Mouse (Mus musculus) thymus, postnatal 10 days (tissue): ENCODE measurements around the gene Mpzl2.
A peak's percentile ranks its signal among the peaks of the same experiment; 100 is the strongest.
"Not testable (repeated sequence)": the region's sequence is repeated elsewhere in the genome, so short reads cannot be mapped to it uniquely, and the experiment has no call there.

Experiments
- DNase-seq, 2 experiments: peaks; one replicate each; pipeline ENCODE4 v3.0.0; 2021; ENCODE audit warnings: low spot score in 2 of 2

Gene Mpzl2

DNA sequence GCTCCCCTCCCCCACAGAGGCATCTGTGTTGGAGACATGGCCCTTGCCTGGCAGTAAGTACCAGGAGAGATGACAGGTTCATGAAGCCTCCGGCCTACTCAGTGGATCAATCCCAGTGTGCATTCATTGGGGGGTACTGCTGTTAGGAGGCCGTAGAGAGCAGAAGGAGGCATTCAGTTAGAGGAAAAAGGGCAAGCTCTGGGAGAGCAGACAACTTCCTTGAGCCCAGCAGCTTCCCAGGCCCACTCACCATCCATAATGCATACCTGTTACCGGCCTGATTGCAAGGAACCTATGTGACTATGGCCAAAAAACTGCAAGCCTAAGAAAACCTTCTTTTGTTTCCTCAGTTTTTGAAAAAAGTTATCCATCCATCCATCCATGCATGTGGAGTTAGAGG is 5.1 kb upstream of the Mpzl2 start:
- DNase-seq, result no peak

DNA sequence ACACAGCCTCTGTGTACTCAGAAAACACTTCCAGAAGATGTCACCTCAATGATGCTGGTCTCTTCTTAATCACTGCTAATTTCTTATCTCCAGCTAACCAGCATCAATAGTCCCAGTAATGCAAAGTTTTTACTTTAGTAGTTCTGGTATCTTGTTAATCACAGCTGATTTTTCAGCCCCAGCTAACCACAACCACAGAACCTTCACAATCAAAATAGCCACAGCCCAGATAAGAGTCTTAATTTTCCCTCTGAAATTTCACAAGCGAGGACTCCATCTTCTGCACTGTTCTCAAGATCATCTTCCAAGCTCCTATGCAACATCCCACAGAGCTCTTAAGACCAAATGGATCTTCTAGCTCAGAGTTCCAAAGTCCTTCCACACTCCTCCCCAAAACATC is 1.8 kb upstream of the Mpzl2 start:
- DNase-seq, result not testable (repeated sequence)

DNA sequence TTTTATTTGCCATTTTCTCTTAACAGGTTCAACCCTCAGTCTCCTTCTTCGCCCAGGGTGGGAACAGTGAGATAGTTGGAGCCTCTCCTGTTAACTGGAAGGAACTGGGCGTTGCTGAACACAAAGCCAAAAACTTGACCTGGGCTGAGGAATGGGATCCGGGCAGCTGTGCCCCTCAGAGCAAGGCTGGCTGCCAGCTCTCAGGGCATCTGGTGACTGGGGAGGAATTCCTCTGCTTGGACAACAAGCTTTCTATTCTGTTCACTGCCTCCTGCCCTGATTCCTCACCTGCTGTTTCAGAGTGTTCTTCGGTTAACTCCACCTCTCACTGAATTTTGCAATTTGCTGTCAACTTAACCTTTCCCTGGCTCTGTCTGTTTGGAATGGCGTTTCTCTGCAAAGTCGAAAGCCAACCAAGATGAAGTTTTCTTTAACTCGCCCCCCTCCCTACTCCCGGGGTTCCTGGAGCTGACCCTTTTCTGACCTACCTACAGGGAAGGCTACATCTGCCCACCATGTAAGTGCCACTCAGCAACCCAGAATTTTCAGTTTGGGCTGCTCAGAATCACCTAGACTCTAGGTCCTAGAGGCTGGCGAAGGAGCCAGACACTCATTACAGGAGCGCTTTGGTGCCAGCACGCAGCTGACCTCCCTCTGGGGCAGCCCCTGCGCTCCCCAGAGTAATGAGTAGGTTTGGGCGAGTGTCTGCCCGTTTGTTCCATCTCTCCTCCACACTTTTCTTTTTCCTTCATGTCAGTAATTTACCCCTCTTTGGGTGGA is 657 bp downstream of the Mpzl2 start:
- no peak for DNase-seq

DNA sequence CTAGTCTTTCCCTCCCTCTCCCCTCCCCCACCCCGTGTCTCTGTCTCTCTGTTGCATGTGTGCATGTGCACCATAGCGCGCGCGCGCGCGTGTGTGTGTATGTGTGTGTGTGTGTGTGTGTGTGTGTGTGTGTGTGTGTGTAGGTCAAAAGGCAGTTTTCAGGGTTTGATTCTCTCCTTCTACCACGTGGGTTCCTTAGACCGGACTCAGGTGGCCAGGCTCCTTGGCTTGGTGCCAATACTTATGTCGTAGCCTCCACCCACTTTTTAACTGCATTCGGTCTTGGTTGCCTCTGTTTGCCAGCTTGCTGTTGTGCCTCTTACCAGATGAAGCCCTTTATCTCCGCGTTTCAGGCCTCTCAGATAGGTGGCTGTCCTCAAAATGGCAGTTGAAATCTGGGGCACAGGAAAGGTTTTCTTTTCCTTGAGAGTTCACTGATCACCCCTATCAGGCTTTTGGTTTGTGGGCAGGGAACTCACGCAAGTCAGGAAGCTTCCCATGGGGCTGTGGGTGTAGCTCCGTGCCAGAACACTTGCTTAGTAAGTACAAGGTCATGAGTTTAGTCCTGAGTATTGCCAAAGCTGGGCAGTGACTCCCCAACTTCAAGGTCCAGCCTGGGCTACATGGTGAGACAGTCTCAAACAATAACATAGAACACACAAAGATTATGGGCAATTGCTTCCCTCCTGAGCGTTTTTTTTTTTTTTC is 1.7 kb downstream of the Mpzl2 start:
- no peak for DNase-seq

DNA sequence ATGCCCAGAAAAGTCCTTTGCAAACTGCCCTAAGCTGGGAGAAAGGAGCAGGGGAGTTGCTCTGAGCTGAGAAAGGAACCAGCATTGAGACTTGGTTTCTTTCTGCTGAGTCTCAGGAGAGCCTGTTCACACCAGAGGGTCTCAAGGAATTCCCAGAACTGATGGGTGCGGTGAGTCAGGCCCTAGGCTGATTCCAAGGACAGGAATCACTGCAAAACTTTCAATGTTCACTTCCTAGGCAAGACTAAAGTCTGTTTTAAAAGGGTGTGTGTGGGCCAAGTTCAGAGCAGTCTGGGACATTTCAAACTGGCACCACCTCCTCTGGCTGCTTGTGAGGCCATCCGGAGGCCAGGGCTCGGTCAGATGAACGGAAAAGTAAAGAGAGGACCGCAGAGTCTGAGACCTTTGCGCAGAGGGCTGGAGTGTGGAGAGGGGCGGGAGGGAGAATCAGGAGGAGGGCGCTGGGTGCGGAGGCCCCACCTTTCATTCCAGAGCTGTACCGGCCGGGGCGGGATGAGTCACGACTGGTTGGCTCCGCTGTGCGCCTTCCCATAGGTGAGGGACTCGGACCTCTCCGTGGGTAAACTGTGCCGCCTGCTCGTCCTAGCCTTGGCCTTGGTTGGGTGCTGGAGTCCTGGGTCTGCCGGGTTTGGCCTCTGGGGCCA is 2.6 kb downstream of the Mpzl2 start:
- DNase-seq, result no peak

DNA sequence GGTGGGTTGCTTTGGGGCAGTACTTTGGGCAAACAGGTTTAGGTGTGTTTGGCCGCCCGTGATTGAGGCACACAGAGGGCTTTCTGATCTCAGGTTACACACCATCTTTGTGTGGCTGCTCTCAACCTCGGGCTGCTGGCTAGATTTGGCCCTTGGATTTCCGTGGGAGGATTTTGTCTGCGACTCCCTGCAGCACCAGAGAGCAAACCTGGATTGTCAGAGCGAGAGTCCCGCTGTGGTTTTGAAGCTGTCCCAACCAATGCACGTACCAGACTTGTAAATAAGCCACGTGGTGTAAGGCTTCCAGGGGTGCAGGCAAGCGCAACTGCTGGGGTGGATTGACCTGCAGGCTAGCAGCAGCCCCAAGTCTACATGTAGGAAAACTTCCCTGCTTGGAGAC is 3.3 kb downstream of the Mpzl2 start:
- DNase-seq, result no peak

DNA sequence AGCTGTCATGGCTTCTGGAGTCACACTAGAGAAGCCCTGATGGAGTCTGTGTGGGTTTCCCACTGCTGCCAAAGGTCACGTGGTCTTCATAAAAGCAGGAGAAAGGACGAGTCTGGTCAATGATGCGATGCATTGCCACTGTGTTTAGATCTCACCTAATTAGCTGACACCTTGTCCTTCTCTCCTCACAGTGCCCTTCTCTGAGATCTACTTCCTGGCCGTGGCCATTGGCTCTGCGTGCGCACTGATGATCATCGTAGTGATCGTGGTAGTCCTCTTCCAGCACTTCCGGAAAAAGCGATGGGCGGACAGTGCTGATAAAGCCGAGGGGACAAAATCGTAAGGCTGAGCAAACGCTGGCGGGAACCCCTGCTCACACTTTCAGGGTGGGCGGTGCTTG is 7.4 kb downstream of the Mpzl2 start:
- no peak for DNase-seq

DNA sequence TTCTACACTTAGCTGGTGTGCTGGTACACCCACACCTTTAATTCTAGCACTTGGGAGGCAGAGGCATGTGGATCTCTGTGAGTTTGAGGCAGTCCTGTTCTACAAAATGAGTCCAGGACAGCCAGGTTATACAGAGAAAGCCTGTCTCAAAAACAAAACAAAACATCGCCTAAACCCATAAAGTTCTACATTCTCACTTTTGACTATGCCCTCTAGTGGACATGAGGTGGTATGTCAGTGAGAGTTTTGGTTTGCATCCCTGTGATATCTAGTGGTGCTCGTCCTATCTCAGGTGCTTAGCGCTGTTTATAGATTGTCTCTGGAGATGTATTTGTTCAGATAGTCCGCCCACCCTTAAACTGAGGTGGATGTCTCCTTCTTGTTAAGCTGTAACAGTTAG is 8.9 kb downstream of the Mpzl2 start:
- DNase-seq, result peak; percentile 28 to 52

DNA sequence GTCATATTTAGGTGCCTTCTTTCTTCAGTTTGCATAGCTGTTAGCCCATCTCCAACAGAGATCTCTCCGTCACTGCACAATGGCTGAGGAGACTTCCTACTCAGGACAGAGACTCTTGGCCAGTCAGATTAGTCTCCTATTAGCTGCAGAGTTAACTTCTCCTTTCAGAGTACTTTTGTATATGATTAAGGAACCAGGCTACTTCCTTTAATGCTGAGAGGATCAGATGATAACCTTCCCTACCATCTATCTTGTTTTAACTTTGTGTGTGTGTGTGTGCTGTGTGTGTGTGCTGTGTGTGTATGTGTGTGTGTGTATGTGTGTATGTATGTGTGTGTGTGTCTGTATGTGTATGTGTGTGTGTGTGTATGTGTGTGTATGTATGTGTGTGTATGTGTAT is 10.1 kb downstream of the Mpzl2 start:
- DNase-seq, result no peak

DNA sequence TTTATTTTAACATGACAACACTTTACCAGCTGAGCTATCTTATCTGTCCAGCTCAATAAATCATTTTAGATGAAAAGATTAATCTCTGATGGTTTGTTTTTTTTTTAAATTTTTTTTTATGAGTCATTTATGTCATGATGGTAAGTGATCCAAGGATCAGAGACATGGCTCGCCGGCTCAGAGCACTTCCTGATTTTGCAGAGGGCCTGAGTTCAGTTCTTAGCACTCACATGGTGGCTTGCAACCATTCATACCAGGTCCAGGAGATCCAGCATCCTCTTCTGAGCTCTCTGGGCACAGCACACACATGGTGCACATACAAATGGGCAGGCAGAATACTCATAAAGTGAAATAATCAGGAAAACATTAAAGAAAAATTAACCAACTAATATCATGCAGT is 10.7 kb downstream of the Mpzl2 start:
- DNase-seq, result no peak

DNA sequence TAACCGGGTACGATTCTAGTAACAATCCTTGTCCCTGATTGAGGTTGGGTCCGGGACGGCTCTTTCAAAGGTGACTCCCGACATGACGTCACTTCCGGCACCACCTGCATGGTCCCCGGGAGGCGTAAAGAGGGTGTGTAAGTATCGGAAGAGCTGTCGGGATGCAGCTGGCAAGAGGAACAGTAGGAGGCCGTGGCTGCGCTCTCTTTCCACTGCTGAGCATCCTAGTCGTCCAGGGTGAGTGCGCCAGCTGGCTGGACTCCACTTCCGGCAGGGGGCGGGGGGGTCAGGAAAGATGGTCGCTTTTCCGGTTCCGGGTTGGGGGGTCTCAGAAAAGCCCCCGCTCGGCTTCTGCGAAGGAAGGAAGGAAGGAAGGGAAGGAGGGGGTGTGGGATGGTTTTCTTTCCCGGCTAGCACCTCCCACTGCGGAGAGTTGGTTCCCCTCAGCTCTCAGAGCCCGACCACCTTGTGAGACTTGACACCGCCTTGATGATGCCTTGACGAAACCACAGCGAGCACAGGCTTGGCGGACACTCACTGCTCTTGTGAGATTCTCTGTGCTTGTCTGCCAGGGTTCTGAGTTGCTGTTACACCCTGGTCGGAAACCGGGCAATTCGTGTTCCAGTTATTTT is 15.6 kb downstream of the Mpzl2 start, which contains the start of gene Mpzl3:
Mpzl3 (plus strand) TSS at position 105 of the 632 bp plus-strand sequence.
- DNase-seq, result peak; percentile 84 to 89

DNA sequence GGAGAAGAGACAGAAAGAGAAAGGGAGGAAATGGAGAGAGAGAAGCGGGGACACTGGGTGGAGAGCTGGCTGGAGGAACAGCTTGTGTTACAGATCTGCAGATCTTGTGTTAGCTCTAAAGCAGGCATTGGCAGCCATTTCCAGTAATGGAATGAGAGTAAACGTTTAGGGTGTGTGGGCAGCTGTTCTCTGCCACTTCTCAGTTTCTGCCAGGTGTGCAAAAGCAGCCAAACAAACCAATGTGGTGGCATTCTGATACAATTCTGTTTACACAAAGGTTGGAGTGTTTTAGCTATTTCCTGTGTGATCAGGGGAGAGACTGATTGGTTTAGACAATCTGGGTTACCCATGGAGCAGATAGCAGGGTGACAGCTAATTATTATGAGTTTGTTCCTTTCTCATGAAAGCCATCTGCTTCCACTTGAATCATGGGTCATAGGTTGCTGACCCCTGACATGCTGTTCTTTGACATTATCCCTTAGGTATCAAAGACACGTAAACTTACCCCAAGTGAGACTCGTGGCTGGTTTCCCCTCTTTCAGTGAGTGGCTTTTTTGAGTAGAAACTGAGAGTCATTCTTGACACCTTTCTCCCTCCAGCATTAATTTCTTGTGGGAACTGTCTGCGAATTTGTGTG is 18.8 kb downstream of the Mpzl2 start:
- peak; percentile 41 to 50 for DNase-seq

DNA sequence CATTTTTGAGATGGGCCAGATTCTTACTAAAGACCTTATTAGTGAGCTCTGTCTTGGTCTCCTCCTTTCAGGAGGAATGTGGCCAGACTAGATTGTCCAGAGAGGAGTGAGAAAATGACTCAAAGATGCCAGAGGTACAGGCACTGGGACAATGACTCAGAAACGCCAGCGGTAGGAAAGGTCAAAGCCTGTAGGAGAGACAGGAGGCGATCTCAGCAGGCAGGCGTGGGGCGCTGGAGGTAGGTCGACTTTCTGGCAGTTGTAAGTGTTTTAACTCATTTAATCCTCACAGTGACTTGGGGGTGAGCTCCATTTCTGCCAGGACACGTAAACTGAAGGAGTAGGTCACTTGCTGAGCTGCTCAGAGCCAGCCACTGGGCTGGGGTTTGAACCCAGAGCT is 20.6 kb downstream of the Mpzl2 start:
- no peak for DNase-seq

DNA sequence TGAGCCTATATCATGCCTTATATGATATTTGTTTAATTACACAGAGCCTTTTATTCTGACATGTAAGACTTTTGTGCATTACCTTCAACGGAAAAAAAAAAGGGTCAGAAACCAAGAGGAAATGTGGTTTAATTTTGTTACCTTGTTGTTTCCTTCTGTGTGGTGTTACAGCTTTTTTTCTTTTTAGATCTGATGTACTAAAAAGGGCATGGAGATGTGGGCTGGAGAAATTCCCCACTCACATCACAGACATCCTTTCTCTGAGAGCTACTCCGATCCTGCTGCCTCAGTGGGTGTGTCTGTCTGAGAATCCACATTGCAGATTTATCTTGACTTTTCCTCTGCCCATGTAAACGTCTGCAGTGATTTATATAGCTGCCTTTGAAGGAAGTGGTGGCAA is 23.1 kb downstream of the Mpzl2 start:
- DNase-seq, result no peak

DNA sequence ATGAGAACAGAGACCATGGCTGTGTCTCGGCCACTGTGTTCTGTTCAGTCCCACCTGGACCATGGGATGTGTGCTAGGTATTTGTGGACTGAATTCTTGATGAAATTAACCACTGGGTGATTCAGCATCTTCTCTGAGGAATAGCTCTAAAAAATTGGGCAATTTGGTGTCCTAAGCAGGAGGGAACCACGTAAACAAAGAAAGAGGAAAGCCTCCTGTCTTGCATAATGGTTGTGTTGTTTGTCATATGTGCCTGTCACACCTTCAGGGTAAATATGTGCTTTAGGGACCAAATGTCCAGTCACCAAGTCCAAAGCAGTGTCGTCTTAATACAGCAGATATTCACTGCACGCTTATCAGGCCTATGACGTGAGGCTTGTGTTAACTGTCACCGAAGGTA is 24.8 kb downstream of the Mpzl2 start:
- no peak for DNase-seq

DNA sequence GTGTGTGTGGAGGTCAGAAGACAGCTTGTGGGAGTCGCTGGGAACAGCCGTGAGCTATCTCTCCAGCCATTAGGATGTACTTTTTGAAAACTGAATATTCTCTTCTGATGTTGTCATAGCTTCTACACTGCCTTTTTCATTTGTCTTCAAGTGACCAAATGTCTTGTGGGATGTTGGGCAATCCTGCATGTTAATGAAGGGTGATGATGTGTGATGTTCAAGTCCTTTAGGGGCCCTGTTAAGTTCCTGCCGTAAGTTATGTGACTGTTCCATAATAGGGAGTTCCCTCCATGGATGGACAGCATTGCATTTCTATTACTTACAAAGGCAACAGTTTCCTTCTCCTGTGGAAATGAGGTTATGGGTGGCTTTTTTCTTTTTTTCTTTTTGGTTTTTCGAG is 27.1 kb downstream of the Mpzl2 start:
- no peak for DNase-seq

DNA sequence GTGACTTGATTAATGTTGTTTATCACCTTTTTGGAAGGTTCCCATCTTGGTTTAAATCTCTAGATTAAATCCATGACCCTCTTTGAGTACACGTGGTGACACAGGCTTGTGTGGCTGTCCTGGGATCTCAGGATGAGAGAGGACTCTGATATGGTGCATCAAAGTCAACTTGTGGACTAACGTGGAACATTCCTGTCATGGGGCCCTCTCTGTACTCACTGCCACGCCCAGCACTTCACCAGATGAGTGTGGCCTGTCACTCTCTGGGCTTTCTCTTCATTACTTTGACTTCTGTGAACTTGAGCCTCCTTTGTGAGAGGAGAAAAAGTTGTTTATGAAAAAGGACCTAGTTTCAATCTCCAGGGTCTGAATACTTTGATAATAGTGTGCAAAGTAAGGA is 32.2 kb downstream of the Mpzl2 start:
- no peak for DNase-seq

DNA sequence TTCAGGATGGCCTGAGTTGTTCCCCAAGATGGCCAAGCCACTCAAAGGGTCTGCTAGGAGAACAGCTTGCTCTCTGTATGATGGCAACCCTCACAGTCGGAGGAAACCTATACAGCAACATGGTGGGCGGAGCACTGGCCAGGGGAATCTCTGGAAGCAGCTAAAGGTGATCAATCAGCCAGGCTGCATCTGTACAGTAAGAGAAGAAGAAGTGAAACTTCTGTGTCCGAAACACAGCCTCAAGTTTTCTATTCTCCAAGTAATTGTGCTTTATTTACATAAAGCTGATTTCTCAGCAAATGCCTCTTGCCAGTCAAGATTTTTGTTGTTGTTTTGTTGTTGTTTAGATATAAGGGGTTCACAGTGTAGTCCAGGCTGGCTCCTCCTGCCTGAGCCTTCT is 38.3 kb downstream of the Mpzl2 start:
- no peak for DNase-seq

DNA sequence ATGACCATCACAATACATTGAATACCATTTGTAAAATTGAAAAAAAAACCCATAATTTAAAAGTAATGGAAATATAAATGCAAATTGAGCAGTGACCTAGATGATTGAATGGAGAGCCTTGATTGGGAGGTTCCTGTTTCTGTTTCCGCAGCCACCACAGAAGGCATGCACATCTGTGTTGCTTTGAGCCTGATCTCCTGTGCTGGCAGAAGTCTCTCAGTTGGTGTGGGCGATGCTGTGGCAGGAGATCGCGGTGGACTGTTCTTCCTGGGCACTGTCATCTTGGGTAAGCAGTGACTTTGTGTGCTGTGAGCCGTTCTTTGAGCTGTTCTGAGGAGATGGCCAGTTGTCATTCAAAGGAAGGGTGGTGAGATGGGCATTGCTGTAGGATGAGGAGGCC is 39.4 kb downstream of the Mpzl2 start, which contains the start of gene Jaml:
Jaml (plus strand) TSS at position 173 of the 400 bp plus-strand sequence.
- DNase-seq, result peak; percentile 23 to 46

DNA sequence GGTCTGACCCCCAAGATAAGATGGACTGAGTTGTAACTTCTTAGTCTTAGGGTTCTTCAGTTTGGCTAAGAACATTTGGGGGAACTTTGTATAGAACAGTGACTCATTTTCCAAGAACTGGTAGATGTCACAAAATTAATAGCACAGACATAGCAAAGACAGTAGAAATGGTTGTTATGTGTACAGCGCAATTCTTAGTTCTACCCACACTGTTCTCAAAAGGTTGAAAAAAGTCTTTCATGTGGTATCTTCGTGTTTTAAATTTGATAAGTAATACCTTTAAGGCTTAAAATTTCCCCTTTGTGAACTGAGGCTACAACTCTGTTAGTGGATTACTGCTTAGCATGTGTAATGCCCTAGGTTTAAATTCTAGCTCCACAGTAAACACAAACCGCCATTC is 43.5 kb downstream of the Mpzl2 start:
- no peak for DNase-seq

DNA sequence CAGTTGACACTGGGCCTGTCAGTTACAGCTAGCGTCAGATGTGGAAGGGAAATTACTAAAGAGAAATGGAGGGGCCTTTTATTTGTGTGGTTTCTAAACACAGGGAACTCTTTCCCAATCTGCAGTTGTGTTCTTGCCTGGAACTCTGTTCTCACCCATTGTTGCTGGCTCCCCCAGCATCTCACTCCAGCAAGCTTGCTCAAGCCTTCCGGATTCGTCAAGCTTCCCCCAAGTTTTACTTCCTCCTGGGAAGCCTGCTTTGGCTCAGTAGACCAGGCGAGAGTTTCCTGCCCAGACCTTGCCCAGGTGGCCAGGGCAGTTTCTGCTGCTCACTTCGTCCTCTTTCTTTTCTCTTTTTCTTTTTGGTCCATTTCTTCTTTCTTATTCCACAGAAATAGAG is 45.0 kb downstream of the Mpzl2 start:
- DNase-seq, result no peak
